Mouse (Mus musculus): Measurements from ENCODE around the gene 2410004B18Rik. TPM values are rescaled to one million over a fixed set of nuclear protein-coding genes. Genes with fewer than 3 reads are reported as not detected.
A peak's percentile ranks its signal among the peaks of the same experiment; 100 is the strongest.
"Not testable (repeated sequence)": the region's sequence is repeated elsewhere in the genome, so short reads cannot be mapped to it uniquely, and the experiment has no call there.

2410004B18Rik gene
- polyA plus RNA-seq, 1 experiment = 23.2 TPM

DNA sequence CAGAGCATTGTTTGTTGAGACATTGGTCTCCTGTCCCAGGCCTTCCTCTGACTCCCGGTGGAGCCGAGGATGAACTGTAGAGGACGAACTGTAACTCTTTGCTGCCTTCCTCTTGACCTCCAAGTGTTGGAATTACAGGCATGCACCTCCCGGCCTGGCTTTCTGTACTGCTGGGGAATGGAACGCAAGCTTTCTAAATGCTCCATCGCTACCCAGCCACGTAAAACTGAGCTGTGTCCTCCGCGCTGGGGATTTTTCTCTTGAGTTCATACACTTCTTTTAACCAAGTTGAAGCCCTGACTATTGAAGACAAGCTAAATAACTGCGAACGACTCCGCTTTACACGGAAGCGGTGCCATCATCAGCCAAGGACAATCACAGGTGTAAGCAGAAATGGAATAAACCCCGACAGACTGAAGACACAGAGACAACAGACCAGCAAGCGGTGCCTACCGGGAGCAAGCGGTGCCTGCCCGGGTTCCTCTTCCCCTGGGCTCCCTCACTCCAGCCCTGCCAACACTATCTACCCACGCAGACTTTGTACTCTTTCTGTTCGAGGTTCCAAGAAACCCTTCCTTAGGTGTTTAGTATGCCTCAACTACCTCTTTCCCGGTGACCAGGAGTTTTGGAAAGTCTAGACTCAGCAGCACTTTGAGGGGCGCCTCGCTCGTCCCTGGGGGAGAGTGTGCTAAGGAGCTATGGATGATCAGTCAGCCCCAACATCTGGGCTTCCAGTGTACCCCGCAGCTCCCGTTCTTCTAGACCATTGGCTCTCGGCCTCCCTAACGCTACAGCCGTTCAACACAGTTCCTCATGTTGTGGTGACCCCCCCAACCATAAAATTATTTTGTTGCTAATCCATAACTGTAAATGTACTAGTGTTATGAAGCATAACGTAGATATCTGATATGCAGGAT, 25.5 kb downstream of the 2410004B18Rik start:
- no peak for TF ChIP-seq POLR2A (IDR thresholded peaks at IDR 0.05; ENCODE audit: borderline replicate concordance, low read depth, low read length)
- no peak for TF ChIP-seq CTCF (IDR thresholded peaks at IDR 0.05; ENCODE audit: low read depth, low read length)
- H3K4me3 ChIP-seq (ENCODE audit: insufficient read depth, low read length) = peak overlapping the region; percentile 36
- peak overlapping the region; percentile 34; the same call in 1 of the 2 replicates for H3K27ac ChIP-seq (ENCODE audit: insufficient read depth, low read depth, low read length)
- H3K4me1 ChIP-seq (ENCODE audit: control insufficient read depth, insufficient read depth, low read length) = peaks cover 15% of the 10 kb centered on the region

DNA sequence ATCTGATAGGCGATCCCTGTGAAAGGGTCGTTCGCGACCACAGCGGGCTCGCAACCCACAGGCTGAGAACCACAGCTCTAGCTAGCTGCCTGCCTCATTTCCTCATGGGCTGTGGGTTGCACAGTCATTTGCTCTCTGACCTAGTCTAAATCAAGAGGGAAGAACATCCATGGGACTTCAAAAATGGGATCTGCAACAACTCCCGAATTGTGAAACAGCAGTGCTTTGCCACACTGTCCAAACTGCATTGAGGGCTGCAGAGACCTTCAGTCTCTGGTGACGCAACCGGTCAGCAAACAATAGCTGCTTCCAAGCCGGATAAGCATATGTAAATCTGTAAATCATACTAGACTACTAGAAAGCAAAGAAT, 26.2 kb downstream of the 2410004B18Rik start:
- Histone ChIP-seq H3K4me3 (ENCODE audit: insufficient read depth, low read length) (peak overlapping the region; percentile 36), H3K27ac (ENCODE audit: insufficient read depth, low read depth, low read length) (peak overlapping the region; percentile 34; the same call in 1 of the 2 replicates), H3K4me1 (ENCODE audit: control insufficient read depth, insufficient read depth, low read length) (peaks cover 15% of the 10 kb centered on the region)
- TF ChIP-seq CTCF (IDR thresholded peaks at IDR 0.05; ENCODE audit: low read depth, low read length) (no peak), POLR2A (IDR thresholded peaks at IDR 0.05; ENCODE audit: borderline replicate concordance, low read depth, low read length) (no peak)

DNA sequence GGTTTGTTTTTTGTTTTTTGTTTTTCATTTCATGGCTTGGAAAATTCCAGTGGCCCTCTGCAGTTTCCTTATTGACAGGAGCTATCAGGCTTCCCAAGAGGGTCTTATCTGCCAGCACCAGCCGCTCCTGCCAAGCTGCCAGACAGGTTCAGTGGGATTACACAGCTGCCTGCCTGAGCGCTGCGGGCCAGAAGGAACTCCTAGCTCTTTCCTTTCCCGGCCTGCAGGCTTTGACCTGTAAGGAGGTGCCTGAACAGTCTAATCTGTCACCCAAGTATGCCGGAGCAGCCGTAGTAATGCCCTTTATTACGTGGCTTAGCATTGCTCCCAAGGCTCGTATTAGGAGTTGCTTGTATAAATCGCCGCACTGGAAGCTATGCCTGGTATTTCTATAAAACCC, 26.7 kb downstream of the 2410004B18Rik start:
- Histone ChIP-seq H3K27ac (ENCODE audit: insufficient read depth, low read depth, low read length) (no peak overlapping the region; the same call in 1 of the 2 replicates), H3K4me1 (ENCODE audit: control insufficient read depth, insufficient read depth, low read length) (peaks cover 15% of the 10 kb centered on the region), H3K4me3 (ENCODE audit: insufficient read depth, low read length) (no peak overlapping the region)
- TF ChIP-seq CTCF (IDR thresholded peaks at IDR 0.05; ENCODE audit: low read depth, low read length) (no peak), POLR2A (IDR thresholded peaks at IDR 0.05; ENCODE audit: borderline replicate concordance, low read depth, low read length) (no peak)

DNA sequence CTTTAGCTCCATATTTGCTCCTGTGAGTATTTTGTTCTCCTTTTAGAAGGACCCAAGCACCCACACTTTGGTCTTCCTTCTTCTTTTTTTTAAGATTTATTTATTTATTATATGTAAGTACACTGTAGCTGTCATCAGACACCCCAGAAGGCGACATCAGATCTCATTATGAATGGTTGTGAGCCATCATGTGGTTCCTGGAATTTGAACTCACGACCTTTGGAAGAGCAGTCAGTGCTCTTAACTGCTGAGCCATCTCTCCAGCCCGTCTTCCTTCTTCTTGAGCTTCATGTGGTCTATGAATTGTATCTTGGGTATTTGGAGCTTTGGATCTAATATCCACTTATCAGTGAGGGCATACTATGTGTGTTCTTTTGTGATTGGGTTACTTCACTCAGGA, 27.8 kb downstream of the 2410004B18Rik start:
- H3K4me1 ChIP-seq (ENCODE audit: control insufficient read depth, insufficient read depth, low read length) = peaks cover 15% of the 10 kb centered on the region
- not testable (repeated sequence) for H3K4me3 ChIP-seq (ENCODE audit: insufficient read depth, low read length); H3K27ac ChIP-seq (ENCODE audit: insufficient read depth, low read depth, low read length)

DNA sequence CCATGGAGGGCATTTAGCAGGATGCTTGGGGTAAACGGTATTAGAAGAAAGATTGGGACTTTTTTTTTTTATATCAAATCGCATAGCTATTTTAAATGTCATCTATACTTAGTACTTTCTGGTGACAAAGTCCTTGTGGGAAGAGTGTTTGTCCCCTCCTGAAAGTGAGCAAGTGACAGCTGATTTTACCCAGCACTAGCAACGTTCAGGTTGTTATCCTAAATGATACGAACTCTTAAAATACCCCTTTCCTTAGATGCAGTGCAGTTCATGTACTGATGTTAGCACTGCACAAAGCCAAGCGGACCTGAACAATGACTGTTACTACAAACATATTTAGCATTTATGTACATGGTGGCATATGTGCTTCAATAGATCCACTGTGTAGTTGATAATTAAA, 29.0 kb downstream of the 2410004B18Rik start:
- H3K4me1 ChIP-seq (ENCODE audit: control insufficient read depth, insufficient read depth, low read length) = peaks cover 15% of the 10 kb centered on the region
- no peak for TF ChIP-seq POLR2A (IDR thresholded peaks at IDR 0.05; ENCODE audit: borderline replicate concordance, low read depth, low read length)
- TF ChIP-seq CTCF (IDR thresholded peaks at IDR 0.05; ENCODE audit: low read depth, low read length) = no peak

DNA sequence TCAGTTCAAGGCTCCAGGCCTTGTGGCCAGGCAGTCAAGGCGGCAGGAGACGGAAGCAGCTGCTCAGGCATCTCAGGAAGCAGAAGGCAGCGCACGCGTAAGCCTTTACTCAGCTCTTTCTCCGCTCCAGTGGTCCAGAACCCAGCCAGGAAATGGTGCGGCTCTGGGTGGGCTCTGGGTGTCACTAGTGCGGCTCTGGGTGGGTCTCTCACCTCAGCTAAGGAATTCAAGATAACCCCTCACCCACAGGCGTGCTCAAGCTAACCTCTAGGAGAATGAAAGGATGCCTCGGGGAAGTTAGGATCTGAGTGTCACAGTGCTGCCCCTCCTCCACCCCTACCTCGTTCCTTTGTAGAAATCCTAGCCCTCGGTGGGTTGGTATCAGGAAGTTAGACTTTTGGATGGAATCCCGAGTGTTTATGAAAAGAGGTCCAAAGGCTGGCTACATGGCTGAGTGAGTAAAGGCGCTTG, 31.3 kb downstream of the 2410004B18Rik start:
- no peak for TF ChIP-seq POLR2A (IDR thresholded peaks at IDR 0.05; ENCODE audit: borderline replicate concordance, low read depth, low read length)
- no peak for TF ChIP-seq CTCF (IDR thresholded peaks at IDR 0.05; ENCODE audit: low read depth, low read length)
- H3K4me3 ChIP-seq (ENCODE audit: insufficient read depth, low read length) = no peak overlapping the region

More for the DNA sequence above, 29.0 kb downstream of the 2410004B18Rik start:
- Histone ChIP-seq H3K4me3 (ENCODE audit: insufficient read depth, low read length) (no peak overlapping the region), H3K27ac (ENCODE audit: insufficient read depth, low read depth, low read length) (no peak overlapping the region)

DNA sequence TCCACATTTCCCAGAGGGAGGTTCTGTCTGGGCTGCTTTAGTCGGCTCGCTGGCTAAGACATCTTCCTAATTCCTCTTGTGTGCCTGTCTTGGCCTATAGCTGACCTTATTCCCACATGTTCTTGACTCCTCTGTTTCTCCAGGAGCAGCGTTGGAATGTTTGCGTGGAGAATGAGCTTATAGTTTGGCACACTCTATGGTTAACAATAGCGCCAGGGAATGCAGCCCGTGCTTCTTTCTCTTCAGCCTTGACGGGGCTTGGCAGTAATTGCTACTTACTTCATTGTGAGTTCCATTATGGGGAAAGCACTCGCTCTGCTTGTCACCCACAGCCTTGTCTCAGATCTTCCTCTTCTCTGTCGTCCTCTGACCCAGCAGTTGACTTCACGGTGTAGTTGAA, 33.7 kb downstream of the 2410004B18Rik start:
- no peak overlapping the region for H3K27ac ChIP-seq (ENCODE audit: insufficient read depth, low read depth, low read length)
- TF ChIP-seq POLR2A (IDR thresholded peaks at IDR 0.05; ENCODE audit: borderline replicate concordance, low read depth, low read length) = no peak
- no peak for TF ChIP-seq CTCF (IDR thresholded peaks at IDR 0.05; ENCODE audit: low read depth, low read length)
- no peak overlapping the region for H3K4me3 ChIP-seq (ENCODE audit: insufficient read depth, low read length)
- H3K4me1 ChIP-seq (ENCODE audit: control insufficient read depth, insufficient read depth, low read length) = no peaks in the 10 kb centered on the region

More for the DNA sequence above, 31.3 kb downstream of the 2410004B18Rik start:
- no peak overlapping the region for H3K27ac ChIP-seq (ENCODE audit: insufficient read depth, low read depth, low read length)
- H3K4me1 ChIP-seq (ENCODE audit: control insufficient read depth, insufficient read depth, low read length) = peaks cover 8% of the 10 kb centered on the region

DNA sequence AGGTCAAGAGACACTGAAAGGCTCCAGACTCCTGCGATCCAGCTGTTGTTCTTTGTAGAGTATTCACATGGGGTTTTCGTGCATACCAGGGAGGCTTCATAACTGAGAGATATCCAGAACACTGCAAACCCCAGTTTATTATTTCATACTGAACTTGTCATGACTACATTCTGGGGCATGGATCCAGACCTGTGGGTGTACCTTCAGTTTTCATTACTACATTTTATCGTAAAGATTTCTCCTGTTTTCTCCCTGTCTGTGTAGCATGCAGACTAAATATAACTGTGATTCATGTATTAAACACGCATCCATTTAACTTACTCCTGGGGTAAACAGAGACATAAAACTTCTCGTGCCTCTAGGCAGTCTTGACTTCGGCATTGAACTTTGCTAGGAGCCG, 37.2 kb downstream of the 2410004B18Rik start:
- Histone ChIP-seq H3K4me1 (ENCODE audit: control insufficient read depth, insufficient read depth, low read length) (no peaks in the 10 kb centered on the region), H3K27ac (ENCODE audit: insufficient read depth, low read depth, low read length) (no peak overlapping the region), H3K4me3 (ENCODE audit: insufficient read depth, low read length) (no peak overlapping the region)
- TF ChIP-seq CTCF (IDR thresholded peaks at IDR 0.05; ENCODE audit: low read depth, low read length) (no peak), POLR2A (IDR thresholded peaks at IDR 0.05; ENCODE audit: borderline replicate concordance, low read depth, low read length) (no peak)

DNA sequence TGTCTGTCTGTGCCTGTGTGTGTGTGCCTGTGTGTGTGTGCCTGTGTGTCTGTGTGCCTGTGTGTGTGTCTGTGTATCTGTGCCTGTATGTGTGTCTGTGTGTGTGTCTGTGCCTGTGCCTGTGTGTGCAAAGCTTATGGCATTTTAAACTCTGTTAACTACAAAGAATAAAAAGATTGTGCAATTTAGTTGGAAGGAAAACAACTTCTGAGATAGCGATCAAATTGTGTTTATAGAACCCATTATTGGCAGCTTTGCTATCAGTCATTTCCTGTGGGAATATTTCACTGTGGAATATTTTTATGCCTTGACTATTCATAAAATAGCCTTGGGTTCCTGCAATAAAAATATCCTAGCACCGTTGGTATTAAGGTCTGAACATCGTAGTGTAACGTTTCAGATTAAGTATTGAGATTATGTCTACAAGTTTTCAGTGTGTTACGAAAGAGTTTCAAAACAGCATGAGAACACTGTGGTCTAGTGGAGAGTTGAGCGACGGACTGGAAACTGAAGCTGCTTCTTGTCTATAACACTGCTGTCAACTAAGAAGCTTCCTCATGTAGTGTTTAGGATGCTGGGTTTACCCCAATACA, 47.6 kb downstream of the 2410004B18Rik start:
- no peak for TF ChIP-seq CTCF (IDR thresholded peaks at IDR 0.05; ENCODE audit: low read depth, low read length)
- TF ChIP-seq POLR2A (IDR thresholded peaks at IDR 0.05; ENCODE audit: borderline replicate concordance, low read depth, low read length) = no peak
- no peak overlapping the region for H3K27ac ChIP-seq (ENCODE audit: insufficient read depth, low read depth, low read length)
- H3K4me1 ChIP-seq (ENCODE audit: control insufficient read depth, insufficient read depth, low read length) = no peaks in the 10 kb centered on the region
- H3K4me3 ChIP-seq (ENCODE audit: insufficient read depth, low read length) = no peak overlapping the region

Data from bone marrow macrophage, adult 2 months (primary cell).